Mouse (Mus musculus) MEL (cell line): ENCODE measurements around the gene Zmynd12. TPM values are rescaled to one million over a fixed set of nuclear protein-coding genes. Genes with fewer than 3 reads are reported as not detected.
A peak's percentile ranks its signal among the peaks of the same experiment; 100 is the strongest.

ENCODE experiments used
- DNase-seq: peaks from one replicate; pipeline ENCODE4 v3.0.0; 2011; ENCODE audit warnings: low read depth, low spot score
- H3K27ac ChIP-seq: 2 replicates; pipeline ENCODE4 v1.5.1; 2012; ENCODE audit warnings: low read depth, mild to moderate bottlenecking, control low read depth, low read length, moderate library complexity; ENCODE audit not compliant: control insufficient read depth
- H3K27me3 ChIP-seq, 2 experiments: fragments of 150-350 bp in 1 of 2; sonication (generic) in 1 of 2; 2 replicates each; pipeline ENCODE4 v1.6.1; 2012; ENCODE audit warnings: low read length in 2 of 2, mild to moderate bottlenecking in 2 of 2, improper control_type of control experiment in 1 of 2, moderate library complexity in 1 of 2; ENCODE audit not compliant: insufficient read depth in 2 of 2, control insufficient read depth in 1 of 2
- H3K36me3 ChIP-seq, 2 experiments: 2 replicates each; pipeline ENCODE4 v1.6.1; 2012 to 2014; ENCODE audit warnings: low read length in 2 of 2, improper control_type of control experiment in 1 of 2, inconsistent platforms in 1 of 2, mild to moderate bottlenecking in 1 of 2; ENCODE audit not compliant: insufficient read depth in 2 of 2, control insufficient read depth in 1 of 2
- H3K4me1 ChIP-seq, 2 experiments: fragments of 150-350 bp in 1 of 2; sonication (generic) in 1 of 2; 2 replicates each; pipeline ENCODE4 v1.6.1; 2012; ENCODE audit warnings: low read length in 2 of 2, improper control_type of control experiment in 1 of 2, mild to moderate bottlenecking in 1 of 2; ENCODE audit not compliant: insufficient read depth in 2 of 2, control insufficient read depth in 1 of 2
- H3K4me3 ChIP-seq, 2 experiments: fragments of 150-350 bp in 1 of 2; sonication (generic) in 1 of 2; 2 replicates each; pipeline ENCODE4 v1.5.1; 2012; ENCODE audit warnings: low read depth in 2 of 2, low read length in 2 of 2, mild to moderate bottlenecking in 2 of 2, moderate library complexity in 2 of 2, control low read depth in 1 of 2, improper control_type of control experiment in 1 of 2; ENCODE audit not compliant: control insufficient read depth in 1 of 2, insufficient read depth in 1 of 2
- H3K79me2 ChIP-seq: 2 replicates; pipeline ENCODE4 v1.6.1; 2012; ENCODE audit warnings: mild to moderate bottlenecking, low read length, moderate library complexity; ENCODE audit not compliant: control insufficient read depth, poor library complexity, insufficient read depth
- H3K9ac ChIP-seq: 2 replicates; pipeline ENCODE4 v1.6.1; 2012; ENCODE audit warnings: low read depth, mild to moderate bottlenecking, control low read depth, low read length, moderate library complexity; ENCODE audit not compliant: control insufficient read depth, poor library complexity, severe bottlenecking
- H3K9me3 ChIP-seq: fragments of 150-350 bp; sonication (generic); replicated peaks from 2 replicates; pipeline ENCODE4 v1.6.1; 2012; ENCODE audit warnings: mild to moderate bottlenecking, low read length, improper control_type of control experiment, moderate library complexity; ENCODE audit not compliant: insufficient read depth
- BHLHE40 ChIP-seq: IDR thresholded peaks from 2 replicates; pipeline ENCODE4 v1.6.1; 2012; ENCODE audit warnings: low read depth, mild to moderate bottlenecking, inconsistent platforms, low read length, improper control_type of control experiment, borderline replicate concordance
- CHD1 ChIP-seq: IDR thresholded peaks from 2 replicates; pipeline ENCODE4 v1.6.1; 2012; ENCODE audit warnings: low read depth, mild to moderate bottlenecking, inconsistent platforms, low read length, improper control_type of control experiment
- CTCF ChIP-seq, 3 experiments: IDR thresholded peaks in 2 of 3; conservative IDR thresholded peaks in 1 of 3; 2 replicates each; pipeline ENCODE4 v1.5.1; 2011 to 2012; ENCODE audit warnings: low read length in 3 of 3, low read depth in 2 of 3, mild to moderate bottlenecking in 2 of 3, improper control_type of control experiment in 1 of 3, inconsistent platforms in 1 of 3, mixed read lengths in 1 of 3, moderate library complexity in 1 of 3; ENCODE audit not compliant: control insufficient read depth in 1 of 3, insufficient read depth in 1 of 3, poor library complexity in 1 of 3, severe bottlenecking in 1 of 3
- E2F4 ChIP-seq: IDR thresholded peaks from 2 replicates; pipeline ENCODE4 v1.6.1; 2011; ENCODE audit warnings: low read depth, low read length, improper control_type of control experiment, borderline replicate concordance
- ETS1 ChIP-seq: IDR thresholded peaks from 2 replicates; pipeline ENCODE4 v1.6.1; 2012; ENCODE audit warnings: low read depth, mild to moderate bottlenecking, inconsistent platforms, low read length, improper control_type of control experiment, moderate library complexity
- JUND ChIP-seq: IDR thresholded peaks from 2 replicates; pipeline ENCODE4 v1.6.1; 2011; ENCODE audit warnings: low read depth, mild to moderate bottlenecking, improper control_type of control experiment, low read length
- KAT2A ChIP-seq: conservative IDR thresholded peaks from 2 replicates; pipeline ENCODE4 v1.6.1; 2012; ENCODE audit warnings: low read depth, low read length, improper control_type of control experiment, inconsistent platforms
- MAX ChIP-seq: IDR thresholded peaks from 2 replicates; pipeline ENCODE4 v1.6.1; 2011; ENCODE audit warnings: low read length, improper control_type of control experiment
- MAZ ChIP-seq: IDR thresholded peaks from 2 replicates; pipeline ENCODE4 v1.6.1; 2012; ENCODE audit warnings: low read depth, mild to moderate bottlenecking, inconsistent platforms, low read length, improper control_type of control experiment
- MYC ChIP-seq: IDR thresholded peaks from 2 replicates; pipeline ENCODE4 v1.6.1; 2011; ENCODE audit warnings: low read depth, mild to moderate bottlenecking, low read length, improper control_type of control experiment, moderate library complexity
- NELFE ChIP-seq: IDR thresholded peaks from 2 replicates; pipeline ENCODE4 v1.6.1; 2011; ENCODE audit warnings: low read depth, low read length, improper control_type of control experiment
- RAD21 ChIP-seq: IDR thresholded peaks from 2 replicates; pipeline ENCODE4 v1.6.1; 2011; ENCODE audit warnings: mild to moderate bottlenecking, low read depth, low read length, improper control_type of control experiment
- SMC3 ChIP-seq: IDR thresholded peaks from 2 replicates; pipeline ENCODE4 v1.6.1; 2011; ENCODE audit warnings: low read depth, low read length, improper control_type of control experiment
- TAL1 ChIP-seq: IDR thresholded peaks from 2 replicates; pipeline ENCODE4 v1.6.1; 2012; ENCODE audit warnings: mild to moderate bottlenecking, inconsistent platforms, low read length, moderate library complexity, mixed read lengths
- TCF12 ChIP-seq: IDR thresholded peaks from 2 replicates; pipeline ENCODE4 v1.6.1; 2014; ENCODE audit warnings: low read depth, mild to moderate bottlenecking, inconsistent platforms, low read length, improper control_type of control experiment, moderate library complexity
- UBTF ChIP-seq: IDR thresholded peaks from 2 replicates; pipeline ENCODE4 v1.6.1; 2012; ENCODE audit warnings: low read depth, mild to moderate bottlenecking, inconsistent platforms, low read length, improper control_type of control experiment, moderate library complexity, borderline replicate concordance; ENCODE audit not compliant: insufficient read depth
- USF2 ChIP-seq, 2 experiments: IDR thresholded peaks; 2 replicates each; pipeline ENCODE4 v1.6.1; 2011 to 2012; ENCODE audit warnings: improper control_type of control experiment in 2 of 2, low read length in 2 of 2, borderline replicate concordance in 1 of 2, inconsistent platforms in 1 of 2, low read depth in 1 of 2, mild to moderate bottlenecking in 1 of 2; ENCODE audit not compliant: insufficient read depth in 1 of 2
- ZKSCAN1 ChIP-seq: IDR thresholded peaks from 2 replicates; pipeline ENCODE4 v1.6.1; 2012; ENCODE audit warnings: low read depth, mild to moderate bottlenecking, inconsistent platforms, low read length, improper control_type of control experiment, moderate library complexity
- polyA plus RNA-seq, 2 experiments: library from polyadenylated mRNA; stranded (reverse) in 1 of 2; unstranded in 1 of 2; fragments of >175 nt in 1 of 2; fragments of >200 nt in 1 of 2; gene quantifications; 2 replicates each; pipeline versions ENCODE4 v1.2.1 to v1.2.4; 2012; ENCODE audit warnings: low replicate concordance in 2 of 2, low read depth in 1 of 2; ENCODE audit not compliant: insufficient read length in 2 of 2, insufficient read depth in 1 of 2, missing spikeins in 1 of 2
- total RNA-seq: library from RNA; depleted of rRNA; stranded (reverse); fragments of 300-350 nt; gene quantifications from 2 replicates; pipeline ENCODE4 v1.2.3, GENCODE M21; 2012

The Zmynd12 gene
- total and polyA plus RNA-seq, 3 experiments = 0.04 TPM; not detected in 2

GRCm38 (mm10) chr4:119490806-119491205 lies 68.2 kb downstream of the Zmynd12 start:
- peak; percentile 29; the same call in 1 of the 2 replicates for TF ChIP-seq SMC3
- peak; percentile 22 for TF ChIP-seq RAD21
- TF ChIP-seq CTCF (IDR thresholded peaks at IDR 0.05 in 2 of 3, conservative IDR thresholded peaks at IDR 0.05 in 1 of 3; ENCODE audit: control insufficient read depth in 1 of 3, insufficient read depth in 1 of 3, low read depth in 2 of 3, low read length in 3 of 3, poor library complexity in 1 of 3, severe bottlenecking in 1 of 3) = peak; percentile 16 to 41 (median 35); a peak in 3 of 6 replicates
- no peak for TF ChIP-seq ZKSCAN1
- Histone ChIP-seq H3K9ac (no peak overlapping the region), H3K9me3 (no peaks in the 10 kb centered on the region), H3K27ac (no peak overlapping the region), H3K4me1 (no peaks in the 10 kb centered on the region), H3K79me2 (no peaks in the 10 kb centered on the region), H3K27me3 (no peaks in the 10 kb centered on the region), H3K36me3 (no peaks in the 10 kb centered on the region), H3K4me3 (no peak overlapping the region)
- DNase-seq = peak; percentile 26

DNA sequence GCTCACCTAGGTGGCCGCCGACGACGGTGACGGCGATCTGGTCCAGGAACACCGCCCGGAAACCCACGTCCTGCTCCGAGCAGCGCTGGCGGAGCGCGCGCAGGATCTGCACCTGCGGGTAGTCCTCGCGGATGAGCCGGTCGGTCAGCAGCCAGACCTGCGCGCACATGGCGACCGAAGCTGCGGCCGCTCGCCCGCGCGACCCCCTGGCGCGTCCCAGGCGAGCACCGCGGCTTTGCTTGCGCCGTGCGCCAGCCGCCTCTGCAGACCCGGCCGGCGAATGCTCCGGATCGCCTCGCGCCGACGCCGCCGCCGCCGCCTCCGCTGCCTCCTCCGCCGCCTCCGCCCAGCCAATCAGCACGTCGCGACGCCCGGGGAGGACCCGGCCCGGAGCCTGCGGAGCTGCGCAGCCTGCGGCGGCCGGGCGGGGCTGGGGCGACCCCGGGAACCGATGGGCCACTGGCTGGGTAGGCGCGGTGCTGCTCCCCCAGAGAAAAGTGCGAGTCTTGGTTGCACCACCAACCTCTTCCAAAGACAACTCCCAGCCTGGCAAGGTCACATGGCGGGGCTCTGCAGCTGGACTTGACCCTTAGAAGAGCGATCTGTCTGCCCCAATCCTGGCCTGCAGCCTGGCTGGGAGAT lies 69.8 kb downstream of the Zmynd12 start, which contains the start of gene Rimkla:
Gene Rimkla, minus strand, starts transcription at position 338 of the 642 bp plus-strand sequence.
- Histone ChIP-seq H3K27ac (no peak within 1 kb of the TSS), H3K79me2 (no peaks in the 10 kb centered on the region), H3K4me1 (no peaks in the 10 kb centered on the region), H3K4me3 (no peak within 1 kb of the TSS), H3K36me3 (no peaks in the 10 kb centered on the region), H3K27me3 (no peaks in the 10 kb centered on the region), H3K9me3 (no peaks in the 10 kb centered on the region), H3K9ac (no peak within 1 kb of the TSS)
- DNase-seq = no peak
- no peak for TF ChIP-seq JUND

- no peak for DNase-seq
- no peak for TF ChIP-seq NELFE
- TF ChIP-seq USF2 (IDR thresholded peaks at IDR 0.05; ENCODE audit: borderline replicate concordance in 1 of 2, insufficient read depth in 1 of 2, low read depth in 1 of 2, low read length in 2 of 2) = no peak
- TF ChIP-seq MYC = no peak
- TF ChIP-seq ETS1 = no peak
- TF ChIP-seq TCF12 = no peak
- TF ChIP-seq MAX = no peak
- TF ChIP-seq ZKSCAN1 = no peak
- no peak for TF ChIP-seq KAT2A
- TF ChIP-seq RAD21 = no peak
- TF ChIP-seq CTCF (IDR thresholded peaks at IDR 0.05 in 2 of 3, conservative IDR thresholded peaks at IDR 0.05 in 1 of 3; ENCODE audit: control insufficient read depth in 1 of 3, insufficient read depth in 1 of 3, low read depth in 2 of 3, low read length in 3 of 3, poor library complexity in 1 of 3, severe bottlenecking in 1 of 3) = no peak
- no peak for TF ChIP-seq UBTF
- no peak for TF ChIP-seq MAZ
- TF ChIP-seq E2F4 = no peak
- no peak for TF ChIP-seq TAL1
- no peak for TF ChIP-seq CHD1
- TF ChIP-seq BHLHE40 = no peak
- Histone ChIP-seq H3K36me3 (no peaks in the 10 kb centered on the region), H3K4me1 (no peaks in the 10 kb centered on the region), H3K27ac (no peak overlapping the region), H3K79me2 (no peaks in the 10 kb centered on the region), H3K4me3 (no peak overlapping the region), H3K9me3 (no peaks in the 10 kb centered on the region), H3K9ac (no peak overlapping the region), H3K27me3 (no peaks in the 10 kb centered on the region)
Observed at GRCm38 (mm10) chr4:119492933-119493327, 70.3 kb downstream of the Zmynd12 start.
